Mouse (Mus musculus) spleen, adult 2 months (tissue): ENCODE measurements around the gene Slc12a5.

ENCODE experiments used
- CTCF ChIP-seq: fragments of 200-500 bp; IDR thresholded peaks from 2 replicates; pipeline ENCODE4 v1.5.1; 2011; ENCODE audit warnings: mild to moderate bottlenecking, inconsistent platforms; ENCODE audit not compliant: insufficient read depth, insufficient read length, insufficient replicate concordance; ENCODE audit errors: extremely low read depth
- POLR2A ChIP-seq: fragments of 200-500 bp; IDR thresholded peaks from 2 replicates; pipeline ENCODE4 v1.6.1; 2011; ENCODE audit warnings: low read depth, low read length, inconsistent platforms

- TF ChIP-seq CTCF (no peak), POLR2A (no peak)
These were observed 3.8 kb downstream of the Slc12a5 start for GRCm38 (mm10) chr2:164964242-164964894.
